Mouse (Mus musculus) C2C12 (cell line): ENCODE data around the gene Slc39a5. TPM values are rescaled to one million over a fixed set of nuclear protein-coding genes. Genes with fewer than 3 reads are reported as not detected.

Experiments used
- H3K27me3 ChIP-seq: one replicate; pipeline ENCODE4 v1.6.1; 2011; ENCODE audit not compliant: control insufficient read depth, insufficient read depth, insufficient read length
- H3K36me3 ChIP-seq: one replicate; pipeline ENCODE4 v1.6.1; 2011; ENCODE audit not compliant: control insufficient read depth, insufficient read depth
- H3K4me3 ChIP-seq: one replicate; pipeline ENCODE4 v1.5.1; 2011; ENCODE audit warnings: mild to moderate bottlenecking, control low read depth; ENCODE audit not compliant: poor library complexity, insufficient read depth, severe bottlenecking
- H3K79me2 ChIP-seq: one replicate; pipeline ENCODE4 v1.6.1; 2011; ENCODE audit not compliant: control insufficient read depth, insufficient read depth
- H3K79me3 ChIP-seq: one replicate; pipeline ENCODE4 v1.6.1; 2011; ENCODE audit warnings: low read depth, control low read depth
- H3ac ChIP-seq: one replicate; pipeline ENCODE3; 2011; ENCODE audit warnings: low read depth; ENCODE audit not compliant: control insufficient read depth, insufficient read length
- CEBPB ChIP-seq: IDR thresholded peaks from one replicate; pipeline ENCODE4 v1.6.1; 2011; ENCODE audit warnings: low read depth, mild to moderate bottlenecking, control low read depth, moderate library complexity
- CTCF ChIP-seq: IDR thresholded peaks from one replicate; pipeline ENCODE4 v1.5.1; 2011; ENCODE audit not compliant: control insufficient read depth, insufficient read depth, insufficient read length
- FOSL1 ChIP-seq: IDR thresholded peaks from one replicate; pipeline ENCODE4 v1.8.0; 2011; ENCODE audit warnings: mild to moderate bottlenecking, low read length; ENCODE audit not compliant: poor library complexity, insufficient read depth, severe bottlenecking
- MAX ChIP-seq: IDR thresholded peaks from one replicate; pipeline ENCODE4 v1.6.1; 2011; ENCODE audit warnings: mild to moderate bottlenecking, control low read depth
- MYOD1 ChIP-seq: IDR thresholded peaks from one replicate; pipeline ENCODE4 v1.6.1; 2011; ENCODE audit warnings: low read depth; ENCODE audit not compliant: control insufficient read depth, insufficient read length
- MYOG ChIP-seq: IDR thresholded peaks from one replicate; pipeline ENCODE4 v1.6.1; 2011; ENCODE audit not compliant: control insufficient read depth, insufficient read length; ENCODE audit errors: extremely low read depth
- USF1 ChIP-seq: IDR thresholded peaks from one replicate; pipeline ENCODE4 v1.6.1; 2011; ENCODE audit warnings: low read depth, mild to moderate bottlenecking, control low read depth, moderate library complexity
- polyA plus RNA-seq: library from polyadenylated mRNA; unstranded; fragments of >200 nt; fragmentation: generic; extraction: Trizol; gene quantifications from one replicate; pipeline ENCODE4 v1.2.1, GENCODE M21; 2012; ENCODE audit warnings: missing spikeins

The Slc39a5 gene
- polyA plus RNA-seq, 1 experiment, result not detected

DNA sequence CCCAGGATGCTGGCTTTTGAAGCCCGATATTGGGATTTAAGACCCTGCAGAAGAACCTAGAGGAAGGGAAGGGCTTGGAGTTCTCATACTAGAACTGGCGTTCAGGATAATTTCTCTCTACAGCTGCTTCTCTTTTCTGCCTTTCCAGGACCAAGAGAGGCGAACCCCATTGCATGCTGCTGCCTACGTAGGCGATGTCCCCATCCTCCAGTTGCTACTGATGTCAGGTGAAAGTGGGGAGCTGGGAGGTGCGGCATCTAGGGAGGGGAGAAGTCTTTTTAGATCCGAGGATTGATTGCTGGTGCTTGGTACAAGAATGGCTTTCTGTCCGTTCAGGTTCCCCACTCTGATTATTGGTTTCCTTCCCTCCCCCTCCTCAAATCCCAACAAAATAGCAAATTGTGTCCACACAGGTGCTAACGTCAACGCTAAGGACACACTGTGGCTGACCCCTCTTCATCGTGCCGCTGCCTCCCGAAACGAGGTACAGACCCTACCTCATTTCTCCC is 23.0 kb downstream of the Slc39a5 start:
- Histone ChIP-seq H3K27me3 (no peaks in the 10 kb centered on the region), H3K36me3 (peaks cover 49% of the 10 kb centered on the region), H3K4me3 (peak overlapping the region; percentile 95), H3K79me3 (peaks cover 19% of the 10 kb centered on the region), H3ac (peak overlapping the region; percentile 99), H3K79me2 (peaks cover 40% of the 10 kb centered on the region)
- TF ChIP-seq CEBPB, result no peak
- no peak for TF ChIP-seq USF1
- no peak for TF ChIP-seq CTCF
- TF ChIP-seq MYOG, result no peak
- no peak for TF ChIP-seq MAX
- TF ChIP-seq FOSL1, result no peak
- no peak for TF ChIP-seq MYOD1

DNA sequence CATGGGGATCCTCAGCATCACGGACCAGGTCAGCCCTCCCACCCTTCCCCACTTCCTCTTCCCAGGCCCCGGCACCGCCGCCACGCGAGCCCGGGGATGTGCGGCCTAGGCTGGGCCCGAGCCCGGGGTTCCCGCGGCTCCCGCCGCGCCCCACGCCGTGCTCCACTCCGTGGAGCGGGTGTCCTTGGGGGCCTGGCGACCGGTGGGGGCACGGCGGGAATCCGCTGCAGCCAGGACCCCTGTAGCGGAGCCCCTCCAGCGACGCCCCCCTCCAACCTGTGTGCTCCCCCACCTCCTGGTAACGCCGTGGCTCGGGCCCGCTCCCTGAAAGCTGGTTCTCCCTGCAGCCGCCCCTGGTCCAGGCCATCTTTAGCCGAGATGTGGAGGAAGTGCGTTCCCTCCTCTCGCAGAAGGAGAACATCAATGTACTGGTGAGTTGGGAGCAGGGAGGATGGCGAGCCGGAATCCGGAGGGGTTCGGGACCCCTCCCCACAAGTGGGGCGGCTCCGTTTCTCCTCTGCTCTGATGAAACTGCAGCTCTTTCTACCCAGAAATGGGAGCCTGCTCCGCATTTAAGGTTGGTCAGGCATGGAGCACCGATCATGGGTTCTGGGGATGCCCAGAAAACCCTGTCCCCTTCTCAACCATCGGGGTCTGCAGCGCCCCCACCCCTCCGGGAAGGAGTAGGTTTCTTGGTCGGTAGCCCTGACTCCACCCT is 23.6 kb downstream of the Slc39a5 start:
- Histone ChIP-seq H3ac (peak overlapping the region; percentile 99), H3K79me3 (peaks cover 19% of the 10 kb centered on the region), H3K4me3 (peak overlapping the region; percentile 95), H3K27me3 (no peaks in the 10 kb centered on the region), H3K79me2 (peaks cover 40% of the 10 kb centered on the region), H3K36me3 (peaks cover 43% of the 10 kb centered on the region)
- TF ChIP-seq MYOG (no peak), FOSL1 (no peak), MYOD1 (no peak), CEBPB (no peak), MAX (no peak), CTCF (no peak), USF1 (no peak)

DNA sequence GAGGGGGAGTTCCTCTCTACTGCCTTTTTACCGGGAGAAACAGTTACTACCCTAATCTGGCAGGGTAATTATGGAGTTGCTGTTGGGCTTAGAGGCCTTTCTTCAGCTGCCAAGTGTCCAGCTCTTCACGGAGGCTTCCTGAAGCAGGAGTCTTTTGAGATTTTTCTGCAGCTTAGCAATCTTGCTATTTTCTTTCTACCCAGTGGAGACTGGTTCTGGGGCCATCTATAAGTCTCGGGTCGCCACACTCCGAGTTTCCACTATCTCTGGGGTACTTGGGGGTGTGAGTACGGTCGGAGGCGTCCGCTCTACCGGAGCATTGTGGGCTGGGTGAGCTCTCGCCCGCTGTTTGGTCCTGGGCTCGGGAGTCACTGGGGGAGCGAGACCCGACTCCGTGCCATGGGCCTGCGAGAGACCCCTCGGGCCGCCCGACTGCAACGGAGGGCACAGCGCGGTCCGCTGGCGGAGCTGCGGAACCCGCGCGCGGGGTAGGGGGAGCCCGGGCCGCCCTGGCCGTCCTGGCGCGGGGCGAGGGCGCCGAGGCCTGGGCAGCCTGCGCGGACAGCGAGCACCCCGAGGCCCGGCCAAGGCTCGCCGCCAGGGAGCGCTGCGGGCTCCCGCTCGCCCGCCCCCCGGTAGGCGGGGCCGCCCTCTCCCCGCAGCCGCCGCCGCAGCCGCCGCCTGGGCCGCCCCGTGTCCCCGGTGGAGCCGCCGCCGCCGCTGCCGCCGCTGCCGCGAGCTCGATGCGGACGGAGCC is 24.4 kb downstream of the Slc39a5 start, which contains the start of gene Ankrd52:
Gene Ankrd52, plus strand, starts transcription at position 661 of the 757 bp plus-strand sequence.
- TF ChIP-seq MAX, result no peak
- TF ChIP-seq CTCF, result peak; percentile 98
- H3K36me3 ChIP-seq, result peaks cover 35% of the 10 kb centered on the region
- no peaks in the 10 kb centered on the region for H3K27me3 ChIP-seq
- H3K79me3 ChIP-seq, result peaks cover 19% of the 10 kb centered on the region
- peaks cover 40% of the 10 kb centered on the region for H3K79me2 ChIP-seq
- H3K4me3 ChIP-seq, result peak within 1 kb of the TSS; percentile 95
- H3ac ChIP-seq, result peak within 1 kb of the TSS; percentile 99

DNA sequence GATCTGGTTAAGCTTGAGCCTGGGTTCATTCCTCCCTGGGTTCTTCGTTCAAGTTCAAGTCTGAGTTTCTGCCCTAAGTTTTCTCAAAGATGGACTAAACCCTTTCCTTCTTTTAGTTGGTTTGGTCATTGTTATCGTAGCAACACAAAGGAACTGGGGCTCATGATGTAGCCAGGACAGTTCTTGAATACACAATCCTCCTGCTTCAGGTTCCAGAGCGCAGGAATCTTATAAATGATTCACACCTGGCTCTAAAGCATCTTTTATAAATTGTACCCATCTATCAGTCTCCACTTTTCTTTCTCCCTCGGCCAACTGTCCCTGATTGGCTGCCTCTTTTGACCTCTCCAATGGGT is 25.0 kb downstream of the Slc39a5 start:
- no peaks in the 10 kb centered on the region for H3K27me3 ChIP-seq
- peaks cover 30% of the 10 kb centered on the region for H3K36me3 ChIP-seq
- H3K4me3 ChIP-seq, result peak overlapping the region; percentile 95
- H3ac ChIP-seq, result peak overlapping the region; percentile 99
- peaks cover 40% of the 10 kb centered on the region for H3K79me2 ChIP-seq
- peaks cover 19% of the 10 kb centered on the region for H3K79me3 ChIP-seq
- TF ChIP-seq MAX (no peak), MYOG (no peak), MYOD1 (no peak), CTCF (no peak), USF1 (no peak)

DNA sequence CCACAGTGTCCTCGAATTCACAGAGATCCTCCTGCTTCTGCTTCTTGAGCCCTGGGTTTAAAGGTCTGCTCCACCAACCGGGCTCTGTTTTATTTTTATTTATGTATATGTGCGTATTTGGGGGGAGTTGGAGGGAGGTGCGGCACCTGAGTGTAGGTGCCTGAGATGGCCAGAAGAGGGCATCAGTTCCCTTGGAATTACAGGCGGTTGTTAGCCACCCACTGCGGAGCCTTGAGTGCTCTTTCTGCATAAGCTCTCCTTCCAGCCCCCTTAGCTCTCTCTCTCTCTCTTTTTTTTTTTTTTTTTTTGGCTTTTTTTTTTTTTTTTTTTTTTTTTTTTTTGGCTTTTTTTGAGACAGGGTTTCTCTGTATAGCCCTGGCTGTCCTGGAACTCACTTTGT is 26.6 kb downstream of the Slc39a5 start:
- Histone ChIP-seq H3ac (no peak overlapping the region), H3K79me2 (peaks cover 24% of the 10 kb centered on the region), H3K36me3 (peaks cover 14% of the 10 kb centered on the region), H3K79me3 (peaks cover 16% of the 10 kb centered on the region), H3K27me3 (no peaks in the 10 kb centered on the region), H3K4me3 (no peak overlapping the region)
- no peak for TF ChIP-seq MYOG
- no peak for TF ChIP-seq CEBPB
- no peak for TF ChIP-seq MAX
- no peak for TF ChIP-seq FOSL1
- TF ChIP-seq USF1, result no peak
- TF ChIP-seq MYOD1, result no peak
